Mouse (Mus musculus): ENCODE data around the gene Tmem262.

- no peak for TF ChIP-seq MYC (IDR thresholded peaks at IDR 0.05; ENCODE audit: low read depth, low read length)
- peak; percentile 11; the same call in 1 of the 2 replicates for TF ChIP-seq NELFE (IDR thresholded peaks at IDR 0.05; ENCODE audit: low read depth, low read length)
- TF ChIP-seq NRF1 (IDR thresholded peaks at IDR 0.05; ENCODE audit: insufficient read depth, low read depth, low read length, poor library complexity, severe bottlenecking), result no peak
- no peak for TF ChIP-seq UBTF (IDR thresholded peaks at IDR 0.05; ENCODE audit: borderline replicate concordance, insufficient read depth, low read depth, low read length)
- TF ChIP-seq CTCF (IDR thresholded peaks at IDR 0.05 in 2 of 3, conservative IDR thresholded peaks at IDR 0.05 in 1 of 3; ENCODE audit: control insufficient read depth in 1 of 3, insufficient read depth in 1 of 3, low read depth in 2 of 3, low read length in 3 of 3, poor library complexity in 1 of 3, severe bottlenecking in 1 of 3), result no peak
- TF ChIP-seq POLR2A (IDR thresholded peaks at IDR 0.05; ENCODE audit: control insufficient read depth in 1 of 2, insufficient read depth in 1 of 2, low read depth in 1 of 2, low read length in 2 of 2, poor library complexity in 1 of 2), result no peak
- TF ChIP-seq USF1 (IDR thresholded peaks at IDR 0.05; ENCODE audit: low read depth, low read length), result peak; percentile 68
- TF ChIP-seq HCFC1 (IDR thresholded peaks at IDR 0.05; ENCODE audit: low read depth, low read length), result no peak
Measured at GRCm38 (mm10) chr19:6126789-6127580, 47.2 kb downstream of the Tmem262 start.

All from MEL (cell line).